Mouse (Mus musculus): ENCODE measurements around the gene Snrpe. TPM values are rescaled to one million over a fixed set of nuclear protein-coding genes. Genes with fewer than 3 reads are reported as not detected.

The Snrpe gene
- 10 to 100 TPM; 55.0 to 65.3 (median 63.9) TPM for total RNA-seq (2022)

- DNase-seq (ENCODE audit: low spot score in 2 of 2) = peak; percentile 88 to 94
Measured at GRCm38 (mm10) chr1:133609771-133610502, at the start of gene Snrpe. Gene Snrpe, minus strand, starts transcription at chr1:133610291.

GRCm38 (mm10) chr1:133658878-133659277 lies 48.8 kb upstream of the Snrpe start:
- no peak for DNase-seq (ENCODE audit: low spot score in 2 of 2)

GRCm38 (mm10) chr1:133656811-133657210 lies 46.7 kb upstream of the Snrpe start:
- no peak for DNase-seq (ENCODE audit: low spot score in 2 of 2)

- no peak for DNase-seq (ENCODE audit: low spot score in 2 of 2)
Measured at GRCm38 (mm10) chr1:133653033-133653432, 42.9 kb upstream of the Snrpe start.

- no peak for DNase-seq (ENCODE audit: low spot score in 2 of 2)
Measured at GRCm38 (mm10) chr1:133650288-133651055, 40.4 kb upstream of the Snrpe start.

GRCm38 (mm10) chr1:133645652-133646051 lies 35.6 kb upstream of the Snrpe start:
- DNase-seq (ENCODE audit: low spot score in 2 of 2) = no peak

GRCm38 (mm10) chr1:133641163-133641562 lies 31.1 kb upstream of the Snrpe start:
- no peak for DNase-seq (ENCODE audit: low spot score in 2 of 2)

- DNase-seq (ENCODE audit: low spot score in 2 of 2) = no peak
Measured at GRCm38 (mm10) chr1:133638517-133638916, 28.4 kb upstream of the Snrpe start.

- DNase-seq (ENCODE audit: low spot score in 2 of 2) = no peak
Measured at GRCm38 (mm10) chr1:133632168-133632567, 22.1 kb upstream of the Snrpe start.

- no peak for DNase-seq (ENCODE audit: low spot score in 2 of 2)
Measured at GRCm38 (mm10) chr1:133625052-133625451, 15.0 kb upstream of the Snrpe start.

GRCm38 (mm10) chr1:133618311-133618710 lies 8.2 kb upstream of the Snrpe start:
- DNase-seq (ENCODE audit: low spot score in 2 of 2) = no peak

- no peak for DNase-seq (ENCODE audit: low spot score in 2 of 2)
Measured at GRCm38 (mm10) chr1:133617908-133618307, 7.8 kb upstream of the Snrpe start.

GRCm38 (mm10) chr1:133613817-133614216 lies 3.7 kb upstream of the Snrpe start:
- DNase-seq (ENCODE audit: low spot score in 2 of 2) = no peak

- DNase-seq (ENCODE audit: low spot score in 2 of 2) = no peak
Measured at GRCm38 (mm10) chr1:133611436-133611835, 1.3 kb upstream of the Snrpe start.

GRCm38 (mm10) chr1:133610601-133611000 lies 510 bp upstream of the Snrpe start:
- DNase-seq (ENCODE audit: low spot score in 2 of 2) = no peak

- no peak for DNase-seq (ENCODE audit: low spot score in 2 of 2)
Measured at GRCm38 (mm10) chr1:133603174-133603573, 6.9 kb downstream of the Snrpe start.

- no peak for DNase-seq (ENCODE audit: low spot score in 2 of 2)
Measured at GRCm38 (mm10) chr1:133596298-133597007, 13.6 kb downstream of the Snrpe start.

- DNase-seq (ENCODE audit: low spot score in 2 of 2) = no peak
Measured at GRCm38 (mm10) chr1:133585995-133586537, 24.0 kb downstream of the Snrpe start.

GRCm38 (mm10) chr1:133571293-133571692 lies 38.8 kb downstream of the Snrpe start:
- DNase-seq (ENCODE audit: low spot score in 2 of 2) = no peak
